Mouse (Mus musculus) 3T3-L1 (cell line): ENCODE measurements at regions not wholly inside any gene's neighbourhood (a gene's known extent, or its start where the extent isn't known, plus 50 kb on each side); places are given as distances from the start of the nearest gene placed in this dataset.
A peak's percentile ranks its signal among the peaks of the same experiment; 100 is the strongest.

Experiments
- DNase-seq: peaks from one replicate; pipeline ENCODE4 v3.0.0-alpha.2; 2015; ENCODE audit warnings: low read depth, low spot score

GRCm38 (mm10) chr15:72101730-72102129, 1732.6 kb upstream of the Gm6569 start:
- no peak for DNase-seq

GRCm38 (mm10) chr15:72105830-72106413, 1728.4 kb upstream of the Gm6569 start:
- DNase-seq = no peak

GRCm38 (mm10) chr15:72110520-72110919, 1723.8 kb upstream of the Gm6569 start:
- no peak for DNase-seq

- DNase-seq = peak; percentile 71
Measured at GRCm38 (mm10) chr15:72116772-72117171, 1717.6 kb upstream of the Gm6569 start.

GRCm38 (mm10) chr15:72134226-72134625, 1700.1 kb upstream of the Gm6569 start:
- peak; percentile 3 for DNase-seq

- no peak for DNase-seq
Measured at GRCm38 (mm10) chr15:72135992-72136617, 1698.3 kb upstream of the Gm6569 start.

GRCm38 (mm10) chr15:72140122-72140521, 1694.2 kb upstream of the Gm6569 start:
- no peak for DNase-seq

GRCm38 (mm10) chr15:72150581-72150980, 1683.8 kb upstream of the Gm6569 start:
- DNase-seq = no peak

GRCm38 (mm10) chr15:72158505-72158904, 1675.9 kb upstream of the Gm6569 start:
- DNase-seq = no peak

GRCm38 (mm10) chr15:72200861-72201260, 1633.5 kb upstream of the Gm6569 start:
- peak; percentile 48 for DNase-seq

GRCm38 (mm10) chr15:72201791-72202190, 1632.6 kb upstream of the Gm6569 start:
- no peak for DNase-seq

GRCm38 (mm10) chr15:72205240-72205799, 1629.0 kb upstream of the Gm6569 start:
- DNase-seq = no peak

GRCm38 (mm10) chr15:72205950-72206349, 1628.4 kb upstream of the Gm6569 start:
- peak; percentile 68 for DNase-seq

GRCm38 (mm10) chr15:72207589-72207988, 1626.8 kb upstream of the Gm6569 start:
- peak; percentile 2 for DNase-seq

- peak; percentile 49 for DNase-seq
Measured at GRCm38 (mm10) chr15:72208076-72208475, 1626.3 kb upstream of the Gm6569 start.

GRCm38 (mm10) chr15:72208973-72209372, 1625.4 kb upstream of the Gm6569 start:
- DNase-seq = no peak

- no peak for DNase-seq
Measured at GRCm38 (mm10) chr15:72217731-72218130, 1616.6 kb upstream of the Gm6569 start.

GRCm38 (mm10) chr15:72219985-72220384, 1614.4 kb upstream of the Gm6569 start:
- no peak for DNase-seq

GRCm38 (mm10) chr15:72220786-72221185, 1613.6 kb upstream of the Gm6569 start:
- no peak for DNase-seq

GRCm38 (mm10) chr15:72232355-72232754, 1602.0 kb upstream of the Gm6569 start:
- peak; percentile 3 for DNase-seq

- DNase-seq = no peak
Measured at GRCm38 (mm10) chr15:72264619-72265018, 1569.7 kb upstream of the Gm6569 start.

GRCm38 (mm10) chr15:72283846-72284245, 1550.5 kb upstream of the Gm6569 start:
- no peak for DNase-seq

- DNase-seq = no peak
Measured at GRCm38 (mm10) chr15:72296648-72297047, 1537.7 kb upstream of the Gm6569 start.
